In the genomic region with DNA sequence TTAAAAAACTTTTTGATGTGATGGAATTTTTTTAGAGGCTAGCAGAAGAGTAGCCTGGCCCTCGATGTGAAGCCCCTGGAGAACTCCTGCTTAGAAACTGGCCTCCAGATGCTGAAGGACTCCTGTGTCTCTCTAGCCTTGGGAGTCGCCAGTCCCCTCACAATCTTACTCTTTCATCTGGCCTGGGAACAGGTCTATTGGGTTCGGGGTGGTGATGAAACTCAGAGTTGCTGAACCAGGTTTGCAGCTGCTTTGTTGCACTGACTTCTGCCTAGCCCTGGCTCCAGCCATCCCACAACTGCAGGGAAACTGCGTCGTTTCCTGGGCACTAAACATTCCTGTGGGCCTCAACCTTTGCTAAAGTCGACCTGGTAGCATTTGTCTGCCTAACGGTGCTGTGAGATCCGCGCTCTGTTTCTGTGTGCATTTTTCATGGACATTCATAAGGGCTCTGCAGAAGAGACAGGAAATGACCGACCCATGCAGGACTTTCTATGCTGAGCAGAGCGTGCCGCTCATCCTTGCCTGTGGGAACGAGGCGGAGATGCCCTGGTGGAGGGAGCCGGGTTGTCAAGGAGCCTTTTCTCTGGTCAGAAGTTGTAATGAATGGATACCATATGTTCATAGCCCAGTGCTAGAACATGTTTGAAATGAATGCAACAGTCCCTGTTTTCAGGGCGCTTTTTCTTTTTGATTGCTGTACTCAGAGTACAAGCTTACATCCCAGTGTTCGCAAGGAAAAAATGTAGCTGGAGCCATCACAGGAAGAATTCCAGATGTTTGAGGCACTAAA, we compare ENCODE assay signal across 11 mouse cellular contexts. TPM values are rescaled to one million over a fixed set of nuclear protein-coding genes. Genes with fewer than 3 reads are reported as not detected.
DNase-seq lines count a peak whose midpoint lies in the region; ATAC-seq and TF ChIP-seq lines count a peak whose summit lies in the region.
"Had no signal": no experiment of that assay in that cellular context is flagged by ENCODE, and none has a peak within 500 bp of the region (broad histone marks: within the 10 kb centered on the region; RNA-seq: fewer than 3 reads in every experiment).

No protein-coding gene starts in this region.

- DNase-seq in midbrain, embryonic 10.5 days (ENCODE audit: low spot score): no peak
- DNase-seq in layer of hippocampus, postnatal 25 days (ENCODE audit: extremely low spot score in 1 of 2, low spot score in 1 of 2): no peak
- DNase-seq in thymus, postnatal 14 days: no peak
- DNase-seq: cerebellum, postnatal 36 days; right cerebral cortex, postnatal 4 days; thymus, postnatal 25 days had no signal

- no peak overlapping the region for H3K4me3 ChIP-seq in hindbrain, embryonic 12.5 days
- no peak overlapping the region for H3K4me3 ChIP-seq in hindbrain, embryonic 16.5 days (ENCODE audit: low read length)
- H3K4me3 ChIP-seq in midbrain, embryonic 10.5 days: no peak overlapping the region
- H3K4me3 ChIP-seq in midbrain, embryonic 13.5 days (replicated peaks): no peak overlapping the region
- no peak overlapping the region for H3K4me3 ChIP-seq in intestine, postnatal 0 days (ENCODE audit: low read depth, low read length)
- H3K4me3 ChIP-seq in stomach, embryonic 15.5 days (replicated peaks): no peak overlapping the region

- no peak for TF ChIP-seq CTCF in intestine, postnatal 0 days (IDR thresholded peaks at IDR 0.05; ENCODE audit: low read depth)

- peaks cover 42% of the 10 kb centered on the region for H3K4me1 ChIP-seq in hindbrain, embryonic 12.5 days
- H3K4me1 ChIP-seq in hindbrain, embryonic 16.5 days (ENCODE audit: control insufficient read depth, insufficient read depth, low read depth, low read length): peaks cover 15% of the 10 kb centered on the region
- peaks cover 54% of the 10 kb centered on the region for H3K4me1 ChIP-seq in midbrain, embryonic 10.5 days
- peaks cover 55% of the 10 kb centered on the region for H3K4me1 ChIP-seq in midbrain, embryonic 13.5 days (replicated peaks)
- peaks cover 22% of the 10 kb centered on the region for H3K4me1 ChIP-seq in intestine, postnatal 0 days (replicated peaks; ENCODE audit: control insufficient read depth, insufficient read depth, low read length)
- H3K4me1 ChIP-seq in stomach, embryonic 15.5 days: peaks cover 45% of the 10 kb centered on the region

- peaks cover 12% of the 10 kb centered on the region; the same call in 1 of the 2 replicates for H3K36me3 ChIP-seq in hindbrain, embryonic 12.5 days
- no peaks in the 10 kb centered on the region for H3K36me3 ChIP-seq in hindbrain, embryonic 16.5 days (ENCODE audit: control insufficient read depth, insufficient read depth, low read length)
- H3K36me3 ChIP-seq in midbrain, embryonic 10.5 days: peaks cover 52% of the 10 kb centered on the region
- H3K36me3 ChIP-seq in midbrain, embryonic 13.5 days: no peaks in the 10 kb centered on the region
- no peaks in the 10 kb centered on the region for H3K36me3 ChIP-seq in intestine, postnatal 0 days (ENCODE audit: control insufficient read depth, insufficient read depth)
- H3K36me3 ChIP-seq in stomach, embryonic 15.5 days: no peaks in the 10 kb centered on the region

- WGBS in hindbrain, embryonic 12.5 days: 62% methylated on average over 17 of the region's 17 CpGs
- WGBS in hindbrain, embryonic 16.5 days: 63% methylated on average over 17 of the region's 17 CpGs
- 84% methylated on average over 17 of the region's 17 CpGs for WGBS in midbrain, embryonic 10.5 days
- WGBS in midbrain, embryonic 13.5 days: 80% methylated on average over 17 of the region's 17 CpGs
- WGBS in intestine, postnatal 0 days: 39% methylated on average over 17 of the region's 17 CpGs
- 37% methylated on average over 17 of the region's 17 CpGs for WGBS in stomach, embryonic 15.5 days

- H3K27ac ChIP-seq in hindbrain, embryonic 12.5 days: peak overlapping the region; percentile 35
- H3K27ac ChIP-seq in hindbrain, embryonic 16.5 days (ENCODE audit: low read depth, low read length): no peak overlapping the region
- 0 out of 2 replicates have a peak overlapping the region, but pooled peaks have one; percentile 28 for H3K27ac ChIP-seq in midbrain, embryonic 10.5 days (replicated peaks)
- H3K27ac ChIP-seq in midbrain, embryonic 13.5 days: no peak overlapping the region
- H3K27ac ChIP-seq in intestine, postnatal 0 days (ENCODE audit: low read depth, low read length): peak overlapping the region; percentile 16; the same call in 1 of the 2 replicates
- peak overlapping the region; percentile 77 for H3K27ac ChIP-seq in stomach, embryonic 15.5 days

- no peaks in the 10 kb centered on the region for H3K9me3 ChIP-seq in hindbrain, embryonic 12.5 days (replicated peaks)
- no peaks in the 10 kb centered on the region for H3K9me3 ChIP-seq in hindbrain, embryonic 16.5 days (ENCODE audit: control insufficient read depth, low read length)
- H3K9me3 ChIP-seq in midbrain, embryonic 10.5 days (replicated peaks): no peaks in the 10 kb centered on the region
- H3K9me3 ChIP-seq in midbrain, embryonic 13.5 days: no peaks in the 10 kb centered on the region
- no peaks in the 10 kb centered on the region for H3K9me3 ChIP-seq in intestine, postnatal 0 days (ENCODE audit: control insufficient read depth)
- H3K9me3 ChIP-seq in stomach, embryonic 15.5 days: no peaks in the 10 kb centered on the region

- no peaks in the 10 kb centered on the region for H3K27me3 ChIP-seq in hindbrain, embryonic 12.5 days
- no peaks in the 10 kb centered on the region for H3K27me3 ChIP-seq in hindbrain, embryonic 16.5 days (replicated peaks; ENCODE audit: control insufficient read depth, insufficient read depth, low read length)
- no peaks in the 10 kb centered on the region for H3K27me3 ChIP-seq in midbrain, embryonic 10.5 days (ENCODE audit: low read depth, poor library complexity, severe bottlenecking)
- no peaks in the 10 kb centered on the region for H3K27me3 ChIP-seq in midbrain, embryonic 13.5 days
- H3K27me3 ChIP-seq in intestine, postnatal 0 days (replicated peaks; ENCODE audit: control insufficient read depth, insufficient read depth, low read length): no peaks in the 10 kb centered on the region
- H3K27me3 ChIP-seq in stomach, embryonic 15.5 days (replicated peaks): no peaks in the 10 kb centered on the region

- ATAC-seq in hindbrain, embryonic 12.5 days (ENCODE audit: low FRiP score): no peak
- ATAC-seq in hindbrain, embryonic 16.5 days: no peak
- ATAC-seq in midbrain, embryonic 13.5 days: no peak
- ATAC-seq in intestine, postnatal 0 days: no peak
- ATAC-seq in stomach, embryonic 15.5 days (ENCODE audit: insufficient read depth, low FRiP score, low read depth): no peak; the same call in 1 of the 2 replicates

- no peak overlapping the region for H3K9ac ChIP-seq in hindbrain, embryonic 12.5 days
- H3K9ac ChIP-seq in hindbrain, embryonic 16.5 days (ENCODE audit: low read depth, low read length): no peak overlapping the region
- H3K9ac ChIP-seq in midbrain, embryonic 13.5 days (replicated peaks): no peak overlapping the region
- no peak overlapping the region for H3K9ac ChIP-seq in intestine, postnatal 0 days (ENCODE audit: low read depth, low read length)
- H3K9ac ChIP-seq in stomach, embryonic 15.5 days: no peak overlapping the region

- H3K4me2 ChIP-seq in hindbrain, embryonic 12.5 days (replicated peaks): no peak overlapping the region
- H3K4me2 ChIP-seq in hindbrain, embryonic 16.5 days (ENCODE audit: low read length): no peak overlapping the region
- H3K4me2 ChIP-seq in midbrain, embryonic 13.5 days (replicated peaks): no peak overlapping the region
- H3K4me2 ChIP-seq in intestine, postnatal 0 days (replicated peaks; ENCODE audit: low read depth): no peak overlapping the region
- H3K4me2 ChIP-seq in stomach, embryonic 15.5 days: peak overlapping the region; percentile 26; the same call in 1 of the 2 replicates

RNA-seq across cellular contexts. Expression of a gene that starts 11.5 kb away (rescaled TPM):
- polyA plus RNA-seq in hindbrain, embryonic 12.5 days (2016; fragmentation: Nextera tagmentation; extraction: Ambion mirVana): 230 and 244 TPM in 2 replicates
- polyA plus RNA-seq in hindbrain, embryonic 16.5 days (2015; fragmentation: Nextera tagmentation; extraction: Ambion mirVana): 179 and 196 TPM in 2 replicates
- 214 and 239 TPM in 2 replicates for polyA plus RNA-seq in midbrain, embryonic 10.5 days (2016; fragmentation: Nextera tagmentation; extraction: Ambion mirVana)
- polyA plus RNA-seq in midbrain, embryonic 13.5 days (2015; fragmentation: Nextera tagmentation; extraction: Ambion mirVana): 225 and 230 TPM in 2 replicates
- polyA plus RNA-seq in intestine, postnatal 0 days (2015; fragmentation: Nextera tagmentation; extraction: Ambion mirVana): 68.7 and 69.5 TPM in 2 replicates
- polyA plus RNA-seq in stomach, embryonic 15.5 days (2015; fragmentation: Nextera tagmentation; extraction: Ambion mirVana): 152 and 167 TPM in 2 replicates
- 100 to 1,000 TPM; 172 to 174 TPM for total RNA-seq in layer of hippocampus, postnatal 25 days (2021)

RNA-seq across cellular contexts. Expression of a gene that starts 30.7 kb away (rescaled TPM):
- polyA plus RNA-seq in hindbrain, embryonic 12.5 days (2016; fragmentation: Nextera tagmentation; extraction: Ambion mirVana): 17.0 and 17.1 TPM in 2 replicates
- 10.6 and 11.9 TPM in 2 replicates for polyA plus RNA-seq in hindbrain, embryonic 16.5 days (2015; fragmentation: Nextera tagmentation; extraction: Ambion mirVana)
- 23.0 and 25.6 TPM in 2 replicates for polyA plus RNA-seq in midbrain, embryonic 10.5 days (2016; fragmentation: Nextera tagmentation; extraction: Ambion mirVana)
- polyA plus RNA-seq in midbrain, embryonic 13.5 days (2015; fragmentation: Nextera tagmentation; extraction: Ambion mirVana): 12.0 and 14.0 TPM in 2 replicates
- 3.5 and 4.2 TPM in 2 replicates for polyA plus RNA-seq in intestine, postnatal 0 days (2015; fragmentation: Nextera tagmentation; extraction: Ambion mirVana)
- 15.5 and 15.8 TPM in 2 replicates for polyA plus RNA-seq in stomach, embryonic 15.5 days (2015; fragmentation: Nextera tagmentation; extraction: Ambion mirVana)
- total RNA-seq in layer of hippocampus, postnatal 25 days (2021): 10 to 100 TPM; 11.2 to 15.8 TPM

RNA-seq across cellular contexts. Expression of a gene that starts 54.2 kb away (rescaled TPM):
- polyA plus RNA-seq in hindbrain, embryonic 12.5 days (2016; fragmentation: Nextera tagmentation; extraction: Ambion mirVana): 1.6 and 1.7 TPM in 2 replicates
- 3.4 and 4.2 TPM in 2 replicates for polyA plus RNA-seq in hindbrain, embryonic 16.5 days (2015; fragmentation: Nextera tagmentation; extraction: Ambion mirVana)
- 0.16 and 0.52 TPM in 2 replicates for polyA plus RNA-seq in midbrain, embryonic 10.5 days (2016; fragmentation: Nextera tagmentation; extraction: Ambion mirVana)
- 0.50 and 0.70 TPM in 2 replicates for polyA plus RNA-seq in midbrain, embryonic 13.5 days (2015; fragmentation: Nextera tagmentation; extraction: Ambion mirVana)
- polyA plus RNA-seq in intestine, postnatal 0 days (2015; fragmentation: Nextera tagmentation; extraction: Ambion mirVana): not detected in 2 replicates
- polyA plus RNA-seq in stomach, embryonic 15.5 days (2015; fragmentation: Nextera tagmentation; extraction: Ambion mirVana): 0.19 TPM in 2 replicates
- total RNA-seq in layer of hippocampus, postnatal 25 days (2021): 1 to 10 TPM; 1.4 to 1.9 TPM

Comparison
In these comparisons a context has a peak if more than half of its experiments do, and no peak if none do; other contexts are left out.
1. H3K27ac ChIP-seq: peak in hindbrain, embryonic 12.5 days (single experiment), midbrain, embryonic 10.5 days (single experiment), intestine, postnatal 0 days (single experiment) and stomach, embryonic 15.5 days (single experiment); none in hindbrain, embryonic 16.5 days (single experiment) and midbrain, embryonic 13.5 days (single experiment).